Mouse (Mus musculus): ENCODE data around the gene Cntn4. TPM values are rescaled to one million over a fixed set of nuclear protein-coding genes. Genes with fewer than 3 reads are reported as not detected.

The Cntn4 gene
- polyA plus RNA-seq, 1 experiment from 2014 or later, result 6.3 TPM

DNA sequence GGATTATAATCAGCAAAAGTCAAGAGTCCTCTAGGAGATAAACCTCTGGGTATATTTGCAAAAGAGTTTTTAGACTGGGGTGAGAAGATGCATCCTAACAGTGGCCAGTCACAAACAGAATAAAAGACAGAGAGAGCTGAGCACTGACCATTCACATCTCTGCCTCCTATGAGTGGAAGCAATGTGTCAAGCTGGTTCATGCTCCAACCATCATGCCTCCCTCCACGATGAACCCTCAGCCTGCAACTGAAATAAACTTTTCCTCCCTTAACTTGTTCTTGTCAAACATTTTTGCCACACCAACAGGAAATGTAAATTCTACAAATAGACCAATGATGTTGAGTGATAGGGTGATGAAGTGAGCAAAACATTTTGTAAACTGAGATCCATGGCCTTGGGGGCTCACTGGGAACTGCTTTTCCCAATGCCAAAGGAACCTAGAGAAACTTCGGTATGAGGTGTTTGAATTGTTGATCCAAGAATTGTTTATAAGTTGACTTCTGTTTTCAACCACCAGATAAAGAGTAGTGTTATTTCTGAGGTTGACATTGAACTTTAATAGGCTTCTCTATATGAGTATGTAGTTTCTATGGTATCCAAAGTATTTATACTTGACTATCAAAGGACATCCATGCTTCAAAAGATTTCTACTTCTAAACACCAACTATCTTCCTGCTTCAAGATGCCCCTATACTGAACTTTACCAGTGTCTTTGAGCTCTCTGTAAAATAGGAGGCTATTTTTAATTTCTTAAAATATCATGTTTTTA, 794.6 kb downstream of the Cntn4 start:
- Histone ChIP-seq H3K36me3 (ENCODE audit: control insufficient read depth, insufficient read depth, low read length) (no peaks in the 10 kb centered on the region), H3K27me3 (ENCODE audit: control insufficient read depth, insufficient read depth, low read length) (no peaks in the 10 kb centered on the region), H3K4me2 (replicated peaks; ENCODE audit: low read depth, low read length) (no peak overlapping the region), H3K9ac (ENCODE audit: low read depth, low read length) (no peak overlapping the region), H3K4me1 (ENCODE audit: control insufficient read depth, insufficient read depth, low read length) (no peaks in the 10 kb centered on the region), H3K4me3 (ENCODE audit: low read length) (no peak overlapping the region), H3K9me3 (ENCODE audit: control insufficient read depth, low read length) (no peaks in the 10 kb centered on the region), H3K27ac (ENCODE audit: low read depth, low read length) (no peak overlapping the region)
- whole genome bisulfite sequencing, result 81% methylated on average over 2 of the region's 2 CpGs
- ATAC-seq (ENCODE audit: low FRiP score, low TSS enrichment), result no peak

DNA sequence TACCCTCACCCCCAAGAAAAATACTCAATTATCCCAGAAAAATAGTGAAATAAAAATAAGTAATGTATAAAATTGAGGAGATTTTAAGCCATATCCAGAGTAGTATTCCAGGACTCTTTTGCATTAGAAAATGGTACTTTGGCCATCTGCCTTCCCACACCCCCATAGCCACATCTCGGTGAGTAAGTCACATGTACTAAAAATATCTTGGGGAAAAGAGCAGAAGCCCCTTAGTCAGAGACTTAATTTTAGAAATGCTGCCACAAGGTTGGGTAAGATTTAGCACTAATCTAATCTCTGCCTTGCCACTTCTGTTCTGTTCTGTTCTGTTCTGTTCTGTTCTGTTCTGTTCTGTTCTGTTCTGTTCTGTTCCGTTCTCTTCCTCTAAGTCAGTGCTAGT, 796.4 kb downstream of the Cntn4 start:
- no peak overlapping the region for H3K4me3 ChIP-seq (ENCODE audit: low read length)
- 92% methylated on average over 2 of the region's 2 CpGs for WGBS

DNA sequence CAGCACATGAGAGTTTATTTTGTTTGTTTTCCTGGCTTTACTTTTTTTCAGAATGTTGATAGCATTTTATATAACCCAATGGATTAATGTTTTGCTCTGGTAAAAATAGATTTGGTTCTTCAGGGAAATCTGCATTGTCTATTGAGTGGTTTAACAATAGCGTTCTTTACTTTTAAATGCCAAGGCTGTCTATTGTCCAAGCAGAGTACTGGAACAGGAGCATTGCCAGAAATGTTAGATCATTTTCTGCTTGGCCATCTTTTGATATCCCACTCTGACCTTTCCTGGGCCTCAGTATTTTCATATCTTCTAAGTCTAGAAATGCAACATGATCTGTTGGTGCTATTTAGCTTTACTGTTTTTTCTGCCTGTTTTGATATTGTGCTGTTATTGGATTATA, 804.1 kb downstream of the Cntn4 start:
- Histone ChIP-seq H3K4me1 (ENCODE audit: control insufficient read depth, insufficient read depth, low read length) (no peaks in the 10 kb centered on the region), H3K9ac (ENCODE audit: low read depth, low read length) (no peak overlapping the region), H3K9me3 (ENCODE audit: control insufficient read depth, low read length) (no peaks in the 10 kb centered on the region), H3K27ac (ENCODE audit: low read depth, low read length) (no peak overlapping the region), H3K27me3 (ENCODE audit: control insufficient read depth, insufficient read depth, low read length) (no peaks in the 10 kb centered on the region), H3K4me3 (ENCODE audit: low read length) (no peak overlapping the region), H3K4me2 (replicated peaks; ENCODE audit: low read depth, low read length) (no peak overlapping the region), H3K36me3 (ENCODE audit: control insufficient read depth, insufficient read depth, low read length) (no peaks in the 10 kb centered on the region)
- ATAC-seq (ENCODE audit: low FRiP score, low TSS enrichment), result no peak
- WGBS, result 81% methylated on average over 1 of the region's 1 CpGs

More for the DNA sequence above, 796.4 kb downstream of the Cntn4 start:
- Histone ChIP-seq H3K9ac (ENCODE audit: low read depth, low read length) (no peak overlapping the region), H3K36me3 (ENCODE audit: control insufficient read depth, insufficient read depth, low read length) (no peaks in the 10 kb centered on the region), H3K9me3 (ENCODE audit: control insufficient read depth, low read length) (no peaks in the 10 kb centered on the region), H3K27me3 (ENCODE audit: control insufficient read depth, insufficient read depth, low read length) (no peaks in the 10 kb centered on the region), H3K27ac (ENCODE audit: low read depth, low read length) (no peak overlapping the region), H3K4me2 (replicated peaks; ENCODE audit: low read depth, low read length) (no peak overlapping the region), H3K4me1 (ENCODE audit: control insufficient read depth, insufficient read depth, low read length) (no peaks in the 10 kb centered on the region)
- no peak for ATAC-seq (ENCODE audit: low FRiP score, low TSS enrichment)

DNA sequence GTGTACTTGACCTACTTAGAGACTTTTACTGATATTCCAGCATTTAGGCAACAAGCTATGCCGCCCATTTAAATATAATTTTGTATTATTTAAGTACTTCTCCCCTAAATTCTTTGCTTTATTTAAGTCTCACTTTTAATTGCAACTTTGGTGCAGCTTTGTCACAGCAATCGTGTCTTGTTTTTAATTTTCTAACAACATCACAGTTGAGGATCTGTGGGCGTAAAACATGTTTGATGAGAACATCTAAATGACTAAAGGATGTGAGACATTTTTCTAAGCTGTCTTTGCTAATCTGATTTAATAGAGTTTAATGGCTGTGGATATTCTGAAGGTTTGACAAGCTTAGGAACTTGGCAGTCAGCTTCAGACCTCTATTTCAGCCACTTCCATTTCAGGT, 818.8 kb downstream of the Cntn4 start:
- 62% methylated on average over 3 of the region's 3 CpGs for WGBS
- Histone ChIP-seq H3K4me1 (ENCODE audit: control insufficient read depth, insufficient read depth, low read length) (no peaks in the 10 kb centered on the region), H3K27ac (ENCODE audit: low read depth, low read length) (no peak overlapping the region), H3K36me3 (ENCODE audit: control insufficient read depth, insufficient read depth, low read length) (no peaks in the 10 kb centered on the region), H3K9ac (ENCODE audit: low read depth, low read length) (no peak overlapping the region), H3K4me3 (ENCODE audit: low read length) (no peak overlapping the region), H3K27me3 (ENCODE audit: control insufficient read depth, insufficient read depth, low read length) (no peaks in the 10 kb centered on the region), H3K4me2 (replicated peaks; ENCODE audit: low read depth, low read length) (no peak overlapping the region), H3K9me3 (ENCODE audit: control insufficient read depth, low read length) (no peaks in the 10 kb centered on the region)
- no peak for ATAC-seq (ENCODE audit: low FRiP score, low TSS enrichment)

DNA sequence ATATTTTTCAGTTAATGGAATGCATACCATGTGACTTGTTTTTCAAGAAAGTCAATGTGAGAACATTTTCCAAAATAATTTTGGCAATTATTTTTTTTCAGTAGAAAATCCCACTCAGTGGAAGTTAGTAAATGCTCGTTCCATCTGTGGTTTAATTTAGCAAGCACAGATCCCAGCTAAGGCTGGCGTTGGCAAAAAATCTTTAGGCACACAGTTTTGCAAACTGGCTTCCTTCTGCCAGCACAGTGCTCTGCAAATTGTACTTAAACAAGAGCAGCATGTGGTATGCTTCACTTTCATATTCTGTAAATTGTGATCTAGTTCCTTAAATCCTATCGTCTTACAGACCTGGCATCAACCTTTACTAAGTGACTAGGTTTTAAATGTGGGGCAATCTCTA, 821.7 kb downstream of the Cntn4 start:
- Histone ChIP-seq H3K27me3 (ENCODE audit: control insufficient read depth, insufficient read depth, low read length) (no peaks in the 10 kb centered on the region), H3K9me3 (ENCODE audit: control insufficient read depth, low read length) (no peaks in the 10 kb centered on the region), H3K9ac (ENCODE audit: low read depth, low read length) (no peak overlapping the region), H3K27ac (ENCODE audit: low read depth, low read length) (no peak overlapping the region), H3K4me2 (replicated peaks; ENCODE audit: low read depth, low read length) (no peak overlapping the region), H3K4me1 (ENCODE audit: control insufficient read depth, insufficient read depth, low read length) (no peaks in the 10 kb centered on the region), H3K36me3 (ENCODE audit: control insufficient read depth, insufficient read depth, low read length) (no peaks in the 10 kb centered on the region), H3K4me3 (ENCODE audit: low read length) (no peak overlapping the region)
- ATAC-seq (ENCODE audit: low FRiP score, low TSS enrichment), result no peak
- WGBS, result 95% methylated on average over 3 of the region's 3 CpGs

DNA sequence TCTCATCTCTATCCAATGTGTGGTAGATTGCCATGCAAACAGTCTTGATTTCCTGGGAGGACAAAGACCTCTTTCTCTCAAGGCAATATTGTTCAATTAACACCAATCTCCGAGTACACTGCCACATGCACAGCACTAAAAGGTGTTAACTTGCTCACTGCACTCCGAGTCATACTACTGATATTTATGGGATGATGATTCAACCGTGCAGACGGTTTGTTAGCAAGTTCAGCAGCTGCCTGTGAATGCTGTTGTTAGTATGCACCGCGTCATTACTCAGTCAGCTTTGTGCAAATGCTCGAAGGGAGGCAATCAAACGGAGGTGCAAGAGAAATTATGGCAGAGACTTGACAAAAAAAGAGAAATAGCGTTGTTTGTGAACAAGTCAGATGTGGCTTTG, 826.5 kb downstream of the Cntn4 start:
- WGBS, result 42% methylated on average over 9 of the region's 9 CpGs
- no peak for ATAC-seq (ENCODE audit: low FRiP score, low TSS enrichment)
- H3K4me1 ChIP-seq (ENCODE audit: control insufficient read depth, insufficient read depth, low read length), result no peaks in the 10 kb centered on the region
- H3K9ac ChIP-seq (ENCODE audit: low read depth, low read length), result no peak overlapping the region
- H3K4me3 ChIP-seq (ENCODE audit: low read length), result no peak overlapping the region
- no peak overlapping the region for H3K4me2 ChIP-seq (replicated peaks; ENCODE audit: low read depth, low read length)
- H3K9me3 ChIP-seq (ENCODE audit: control insufficient read depth, low read length), result no peaks in the 10 kb centered on the region
- H3K27ac ChIP-seq (ENCODE audit: low read depth, low read length), result no peak overlapping the region
- no peaks in the 10 kb centered on the region for H3K27me3 ChIP-seq (ENCODE audit: control insufficient read depth, insufficient read depth, low read length)
- H3K36me3 ChIP-seq (ENCODE audit: control insufficient read depth, insufficient read depth, low read length), result no peaks in the 10 kb centered on the region

DNA sequence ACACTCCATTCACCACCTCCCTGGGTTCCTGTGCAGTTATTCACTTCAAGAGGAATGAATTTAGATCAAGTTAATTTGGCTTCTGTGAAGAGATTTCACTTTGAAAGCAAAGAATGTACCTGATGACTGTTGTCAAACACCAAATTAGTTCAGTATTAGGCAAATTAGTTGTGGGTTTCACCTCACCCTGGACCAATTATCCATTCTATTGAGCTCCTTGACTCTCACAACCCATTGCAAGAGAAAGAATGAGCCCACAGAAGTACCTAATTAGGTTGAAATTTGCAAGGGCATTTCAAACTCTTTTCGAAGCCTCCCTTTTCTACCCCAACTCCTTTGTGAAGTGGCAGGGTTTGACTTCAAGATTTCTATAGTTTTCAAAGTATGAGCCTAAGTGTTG, 842.9 kb downstream of the Cntn4 start:
- Histone ChIP-seq H3K36me3 (ENCODE audit: control insufficient read depth, insufficient read depth, low read length) (no peaks in the 10 kb centered on the region), H3K4me3 (ENCODE audit: low read length) (no peak overlapping the region), H3K27ac (ENCODE audit: low read depth, low read length) (no peak overlapping the region), H3K9me3 (ENCODE audit: control insufficient read depth, low read length) (no peaks in the 10 kb centered on the region), H3K9ac (ENCODE audit: low read depth, low read length) (no peak overlapping the region), H3K27me3 (ENCODE audit: control insufficient read depth, insufficient read depth, low read length) (no peaks in the 10 kb centered on the region), H3K4me1 (ENCODE audit: control insufficient read depth, insufficient read depth, low read length) (no peaks in the 10 kb centered on the region), H3K4me2 (replicated peaks; ENCODE audit: low read depth, low read length) (no peak overlapping the region)
- ATAC-seq (ENCODE audit: low FRiP score, low TSS enrichment), result no peak
- 65% methylated on average over 1 of the region's 1 CpGs for WGBS

DNA sequence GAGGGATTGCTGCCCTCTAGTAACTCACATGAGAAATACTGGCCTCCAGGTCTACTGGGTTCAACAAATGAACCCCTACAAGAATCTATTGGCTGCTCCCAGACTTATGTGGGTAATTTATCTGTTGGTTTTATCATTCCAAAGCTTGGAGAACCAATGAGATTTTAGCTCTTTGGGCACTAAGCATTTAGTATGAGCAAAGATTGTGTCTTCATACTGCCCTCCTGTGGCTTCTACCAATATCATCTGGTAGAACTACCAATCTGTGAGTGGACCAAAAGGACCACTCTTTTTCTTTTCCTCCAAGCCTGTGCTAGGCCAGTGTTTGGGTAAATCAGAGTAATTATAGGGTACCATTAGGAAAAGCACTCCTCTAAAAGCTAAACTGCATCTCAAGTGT, 866.0 kb downstream of the Cntn4 start:
- Histone ChIP-seq H3K4me1 (ENCODE audit: control insufficient read depth, insufficient read depth, low read length) (no peaks in the 10 kb centered on the region), H3K36me3 (ENCODE audit: control insufficient read depth, insufficient read depth, low read length) (no peaks in the 10 kb centered on the region), H3K4me2 (replicated peaks; ENCODE audit: low read depth, low read length) (no peak overlapping the region), H3K27ac (ENCODE audit: low read depth, low read length) (no peak overlapping the region), H3K9me3 (ENCODE audit: control insufficient read depth, low read length) (no peaks in the 10 kb centered on the region), H3K4me3 (ENCODE audit: low read length) (no peak overlapping the region), H3K27me3 (ENCODE audit: control insufficient read depth, insufficient read depth, low read length) (no peaks in the 10 kb centered on the region), H3K9ac (ENCODE audit: low read depth, low read length) (no peak overlapping the region)
- ATAC-seq (ENCODE audit: low FRiP score, low TSS enrichment), result no peak

DNA sequence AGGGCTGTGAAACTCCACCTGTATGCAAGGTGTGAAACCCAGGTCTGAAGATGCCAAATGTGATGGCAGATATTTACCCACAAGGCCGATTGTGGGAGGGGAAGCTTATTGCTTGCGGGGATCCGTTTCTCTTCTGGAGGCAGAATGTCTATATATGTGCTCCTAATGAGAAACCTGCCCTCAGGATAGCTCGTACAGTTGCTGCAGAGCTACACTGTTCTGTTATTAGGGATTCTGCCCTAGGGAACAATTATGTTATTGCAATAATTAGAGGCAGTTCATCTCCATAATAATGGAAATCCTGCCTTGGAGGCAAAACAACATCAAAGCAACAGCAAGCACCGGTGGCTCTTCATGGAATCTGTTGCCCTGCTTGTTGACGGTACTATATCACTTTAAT, 884.2 kb downstream of the Cntn4 start:
- no peaks in the 10 kb centered on the region for H3K36me3 ChIP-seq (ENCODE audit: control insufficient read depth, insufficient read depth, low read length)
- no peaks in the 10 kb centered on the region for H3K27me3 ChIP-seq (ENCODE audit: control insufficient read depth, insufficient read depth, low read length)
- H3K27ac ChIP-seq (ENCODE audit: low read depth, low read length), result no peak overlapping the region
- no peak overlapping the region for H3K9ac ChIP-seq (ENCODE audit: low read depth, low read length)
- no peak for ATAC-seq (ENCODE audit: low FRiP score, low TSS enrichment)
- H3K4me2 ChIP-seq (replicated peaks; ENCODE audit: low read depth, low read length), result no peak overlapping the region
- no peak overlapping the region for H3K4me3 ChIP-seq (ENCODE audit: low read length)
- H3K9me3 ChIP-seq (ENCODE audit: control insufficient read depth, low read length), result no peaks in the 10 kb centered on the region
- no peaks in the 10 kb centered on the region for H3K4me1 ChIP-seq (ENCODE audit: control insufficient read depth, insufficient read depth, low read length)
- 77% methylated on average over 6 of the region's 6 CpGs for WGBS
